Mouse (Mus musculus) CH12.LX (cell line): Measurements from ENCODE around the gene Zfp787. TPM values are rescaled to one million over a fixed set of nuclear protein-coding genes. Genes with fewer than 3 reads are reported as not detected.

Experiments
- DNase-seq: peaks from one replicate; pipeline ENCODE4 v3.0.0-alpha.2; 2013; ENCODE audit errors: extremely low read depth
- H3K27ac ChIP-seq: 2 replicates; pipeline ENCODE4 v1.5.1; 2012; ENCODE audit warnings: low read depth, mild to moderate bottlenecking, control low read depth, moderate library complexity; ENCODE audit not compliant: insufficient read depth
- H3K27me3 ChIP-seq: replicated peaks from 2 replicates; pipeline ENCODE3; 2012; ENCODE audit warnings: inconsistent platforms
- H3K36me3 ChIP-seq, 2 experiments: replicated peaks in 1 of 2; 2 replicates each; pipeline versions ENCODE3 to v1.6.1; 2012; ENCODE audit warnings: inconsistent platforms in 1 of 2, low read length in 1 of 2, mild to moderate bottlenecking in 1 of 2, mixed read lengths in 1 of 2, moderate library complexity in 1 of 2; ENCODE audit not compliant: control insufficient read depth in 1 of 2, insufficient read depth in 1 of 2
- H3K4me1 ChIP-seq, 2 experiments: 2 replicates each; pipeline ENCODE4 v1.6.1; 2012; ENCODE audit warnings: inconsistent platforms in 1 of 2, moderate library complexity in 1 of 2; ENCODE audit not compliant: insufficient read depth in 2 of 2, control insufficient read depth in 1 of 2
- H3K4me2 ChIP-seq: 2 replicates; pipeline ENCODE4 v1.6.1; 2012; ENCODE audit warnings: low read depth, mild to moderate bottlenecking, control low read depth; ENCODE audit not compliant: poor library complexity, insufficient read depth, severe bottlenecking
- H3K4me3 ChIP-seq, 3 experiments: fragments of 150-350 bp in 1 of 3; sonication (generic) in 1 of 3; replicated peaks in 1 of 3; 2 replicates each; pipeline versions ENCODE3 to v1.5.1; 2011 to 2012; ENCODE audit warnings: low read depth in 2 of 3, low read length in 2 of 3, mild to moderate bottlenecking in 2 of 3, moderate library complexity in 2 of 3, control low read depth in 1 of 3, improper control_type of control experiment in 1 of 3, inconsistent platforms in 1 of 3, mixed read lengths in 1 of 3; ENCODE audit not compliant: poor library complexity in 1 of 3
- H3K79me2 ChIP-seq: replicated peaks from 2 replicates; pipeline ENCODE4 v1.6.1; 2012; ENCODE audit warnings: mild to moderate bottlenecking, moderate library complexity; ENCODE audit not compliant: control insufficient read depth, poor library complexity, insufficient read depth, severe bottlenecking; ENCODE audit errors: extremely low read depth
- H3K9ac ChIP-seq: 2 replicates; pipeline ENCODE4 v1.6.1; 2012; ENCODE audit warnings: low read depth, mild to moderate bottlenecking, control low read depth, moderate library complexity; ENCODE audit not compliant: insufficient read depth
- H3K9me3 ChIP-seq: replicated peaks from 2 replicates; pipeline ENCODE3; 2012; ENCODE audit warnings: low read length, inconsistent platforms, mixed read lengths
- CTCF ChIP-seq, 2 experiments: IDR thresholded peaks in 1 of 2; conservative IDR thresholded peaks in 1 of 2; 2 replicates each; pipeline ENCODE4 v1.5.1; 2011 to 2012; ENCODE audit warnings: low read depth in 2 of 2, low read length in 2 of 2, improper control_type of control experiment in 1 of 2, inconsistent platforms in 1 of 2, mild to moderate bottlenecking in 1 of 2, moderate library complexity in 1 of 2
- EP300 ChIP-seq: IDR thresholded peaks from 2 replicates; pipeline ENCODE4 v1.6.1; 2011; ENCODE audit warnings: low read length, improper control_type of control experiment
- MAX ChIP-seq: IDR thresholded peaks from 2 replicates; pipeline ENCODE4 v1.6.1; 2011; ENCODE audit warnings: low read length, improper control_type of control experiment
- MXI1 ChIP-seq: IDR thresholded peaks from 2 replicates; pipeline ENCODE4 v1.6.1; 2011; ENCODE audit warnings: mild to moderate bottlenecking, low read depth, low read length, improper control_type of control experiment
- MYC ChIP-seq: IDR thresholded peaks from 2 replicates; pipeline ENCODE4 v1.6.1; 2011; ENCODE audit warnings: low read depth, mild to moderate bottlenecking, improper control_type of control experiment, low read length
- NELFE ChIP-seq: IDR thresholded peaks from 2 replicates; pipeline ENCODE4 v1.6.1; 2011; ENCODE audit warnings: low read depth, low read length, improper control_type of control experiment
- PAX5 ChIP-seq: IDR thresholded peaks from 2 replicates; pipeline ENCODE4 v1.6.1; 2012; ENCODE audit warnings: low read length, inconsistent platforms, mixed read lengths
- POLR2AphosphoS2 ChIP-seq: IDR thresholded peaks from 2 replicates; pipeline ENCODE4 v1.6.1; 2011; ENCODE audit warnings: low read depth, low read length, improper control_type of control experiment
- RAD21 ChIP-seq: IDR thresholded peaks from 2 replicates; pipeline ENCODE4 v1.6.1; 2011; ENCODE audit warnings: low read depth, mild to moderate bottlenecking, low read length, improper control_type of control experiment, moderate library complexity
- SMC3 ChIP-seq: IDR thresholded peaks from 2 replicates; pipeline ENCODE4 v1.6.1; 2011; ENCODE audit warnings: low read depth, low read length, improper control_type of control experiment
- TCF12 ChIP-seq: IDR thresholded peaks from 2 replicates; pipeline ENCODE4 v1.6.1; 2014; ENCODE audit warnings: low read depth, mild to moderate bottlenecking, inconsistent platforms, low read length, improper control_type of control experiment
- UBTF ChIP-seq: IDR thresholded peaks from 2 replicates; pipeline ENCODE4 v1.6.1; 2012; ENCODE audit warnings: low read depth, mild to moderate bottlenecking, inconsistent platforms, low read length, improper control_type of control experiment, moderate library complexity
- USF1 ChIP-seq: IDR thresholded peaks from 2 replicates; pipeline ENCODE4 v1.6.1; 2014; ENCODE audit warnings: low read depth, mild to moderate bottlenecking, inconsistent platforms, low read length, improper control_type of control experiment
- ZC3H11A ChIP-seq: IDR thresholded peaks from 2 replicates; pipeline ENCODE4 v1.6.1; 2012; ENCODE audit warnings: low read depth, mild to moderate bottlenecking, inconsistent platforms, low read length, improper control_type of control experiment
- ZNF384 ChIP-seq: IDR thresholded peaks from 2 replicates; pipeline ENCODE4 v1.6.1; 2012; ENCODE audit warnings: low read depth, low read length, improper control_type of control experiment, inconsistent platforms
- dilution Hi-C: fragments of 300-500 bp; cut with MboI; formaldehyde crosslinking; loops from 2 replicates; pipeline ENCODE4 v1.14.3; 2020; ENCODE audit warnings: low sequenced_read_pairs; ENCODE audit not compliant: extremely low pct_unique_long_range_greater_than_20kb, extremely low pct_ligation_motif_present
- in situ Hi-C: fragments of 300-500 bp; cut with MboI; formaldehyde crosslinking; loops from 3 replicates; pipeline ENCODE4 v1.14.3; 2019; ENCODE audit warnings: low sequenced_read_pairs, low pct_ligation_motif_present, low pct_unique_long_range_greater_than_20kb, mixed read lengths
- polyA plus RNA-seq: library from polyadenylated mRNA; unstranded; fragments of >175 nt; gene quantifications from 2 replicates; pipeline ENCODE4 v1.2.1, GENCODE M21; 2012; ENCODE audit warnings: low read depth; ENCODE audit not compliant: insufficient read length
- total RNA-seq, 2 experiments: library from RNA; depleted of rRNA; stranded (reverse); fragments of 300-350 nt in 1 of 2; fragments of >200 nt in 1 of 2; gene quantifications; 2 replicates each; pipeline ENCODE4 v1.2.3; 2012 to 2014

Zfp787 gene
- total and polyA plus RNA-seq, 3 experiments, result 19.0 to 28.3 (median 22.1) TPM

- Histone ChIP-seq H3K27ac (peak overlapping the region; percentile 24; the same call in 1 of the 2 replicates), H3K36me3 (peaks cover 0 to 16% of the 10 kb centered on the region in 2 experiments), H3K9me3 (no peaks in the 10 kb centered on the region), H3K79me2 (no peaks in the 10 kb centered on the region; the same call in 1 of the 2 replicates), H3K4me2 (peak overlapping the region; percentile 93), H3K4me3 (peak overlapping the region; percentile 58 to 74 (median 60)), H3K9ac (peak overlapping the region; percentile 85), H3K4me1 (peaks cover 4 to 16% of the 10 kb centered on the region in 2 experiments), H3K27me3 (no peaks in the 10 kb centered on the region)
- in situ Hi-C loops (no loop called here), dilution Hi-C loops (no loop called here)
- TF ChIP-seq RAD21 (peak; percentile 55), MXI1 (peak; percentile 87), UBTF (no peak), SMC3 (peak; percentile 62), PAX5 (no peak), CTCF (conservative IDR thresholded peaks at IDR 0.05 in 1 of 2, IDR thresholded peaks at IDR 0.05 in 1 of 2; ENCODE audit: low read depth in 2 of 2, low read length in 2 of 2) (peak; percentile 21 to 71; a peak in 2 of 4 replicates), MAX (peak; percentile 95), TCF12 (0 out of 2 replicates have a peak, but pooled peaks have one; percentile 15), MYC (peak; percentile 99), POLR2AphosphoS2 (no peak), NELFE (no peak)
- DNase-seq, result peak; percentile 77
Observed at GRCm38 (mm10) chr7:6171444-6172005, 15.7 kb upstream of the Zfp787 start.

GRCm38 (mm10) chr7:6170871-6171270 is 15.1 kb upstream of the Zfp787 start:
- Histone ChIP-seq H3K27me3 (no peaks in the 10 kb centered on the region), H3K4me2 (peak overlapping the region; percentile 93), H3K4me3 (peak overlapping the region in 2 of 3 experiments; percentile 60 to 74), H3K36me3 (peaks cover 0 to 14% of the 10 kb centered on the region in 2 experiments), H3K4me1 (peaks cover 4 to 16% of the 10 kb centered on the region in 2 experiments), H3K9ac (no peak overlapping the region; the same call in 1 of the 2 replicates), H3K9me3 (no peaks in the 10 kb centered on the region), H3K79me2 (no peaks in the 10 kb centered on the region; the same call in 1 of the 2 replicates), H3K27ac (no peak overlapping the region)
- no peak for TF ChIP-seq ZC3H11A
- 0 out of 2 replicates have a peak, but pooled peaks have one; percentile 20 for TF ChIP-seq EP300
- TF ChIP-seq ZNF384, result no peak
- no peak for DNase-seq
- in situ Hi-C loops, result no loop called here
- dilution Hi-C loops, result no loop called here

GRCm38 (mm10) chr7:6170391-6170790 is 14.6 kb upstream of the Zfp787 start:
- in situ Hi-C loops (no loop called here), dilution Hi-C loops (no loop called here)
- TF ChIP-seq USF1, result no peak
- Histone ChIP-seq H3K4me3 (no peak overlapping the region), H3K36me3 (peaks cover 0 to 10% of the 10 kb centered on the region in 2 experiments), H3K4me2 (no peak overlapping the region), H3K4me1 (peaks cover 4 to 16% of the 10 kb centered on the region in 2 experiments), H3K27me3 (no peaks in the 10 kb centered on the region), H3K79me2 (no peaks in the 10 kb centered on the region; the same call in 1 of the 2 replicates), H3K9me3 (no peaks in the 10 kb centered on the region), H3K27ac (no peak overlapping the region), H3K9ac (no peak overlapping the region)
- DNase-seq, result no peak
